Mouse (Mus musculus) midbrain, embryonic 15.5 days (tissue): ENCODE measurements around the gene Tbc1d14. TPM values are rescaled to one million over a fixed set of nuclear protein-coding genes. Genes with fewer than 3 reads are reported as not detected.

Experiments
- ATAC-seq: fragments of 200-750 bp; cut with Nextera tagmentation; replicated peaks from 2 replicates; pipeline ENCODE4 v1.8.0; 2017; ENCODE audit warnings: moderate TSS enrichment
- H3K27ac ChIP-seq: fragments of 300-500 bp; sonication (generic); 2 replicates; pipeline ENCODE4 v1.5.1; 2015; ENCODE audit warnings: mild to moderate bottlenecking, inconsistent platforms
- H3K27me3 ChIP-seq: fragments of 300-500 bp; sonication (generic); replicated peaks from 2 replicates; pipeline ENCODE4 v1.6.1; 2015; ENCODE audit warnings: inconsistent platforms
- H3K36me3 ChIP-seq: fragments of 300-500 bp; sonication (generic); replicated peaks from 2 replicates; pipeline ENCODE4 v1.6.1; 2015; ENCODE audit warnings: inconsistent platforms
- H3K4me1 ChIP-seq: fragments of 300-500 bp; sonication (generic); 2 replicates; pipeline ENCODE4 v1.6.1; 2015; ENCODE audit warnings: inconsistent platforms
- H3K4me2 ChIP-seq: fragments of 300-500 bp; sonication (generic); 2 replicates; pipeline ENCODE4 v1.6.1; 2015; ENCODE audit warnings: inconsistent platforms, mild to moderate bottlenecking, moderate library complexity
- H3K4me3 ChIP-seq: fragments of 300-500 bp; sonication (generic); 2 replicates; pipeline ENCODE4 v1.5.1; 2015; ENCODE audit warnings: mild to moderate bottlenecking, inconsistent platforms
- H3K9ac ChIP-seq: fragments of 300-500 bp; sonication (generic); 2 replicates; pipeline ENCODE4 v1.6.1; 2015; ENCODE audit warnings: mild to moderate bottlenecking, inconsistent platforms
- H3K9me3 ChIP-seq: fragments of 300-500 bp; sonication (generic); 2 replicates; pipeline ENCODE4 v1.6.1; 2016; ENCODE audit warnings: inconsistent platforms
- WGBS: fragments of 180-500 bp; shearing (Covaris S2); methylation state at CpG from one replicate; pipeline ENCODE4 v1.1.7; 2015; ENCODE audit warnings: mixed read lengths; 5-methylcytosine and 5-hydroxymethylcytosine counted together
- polyA plus RNA-seq: library from polyadenylated mRNA; unstranded; fragments of >200 nt; fragmentation: Nextera tagmentation; extraction: Ambion mirVana; gene quantifications from 2 replicates; pipeline ENCODE4 v1.2.1, GENCODE M21; 2015

Tbc1d14 gene
- polyA plus RNA-seq, 1 experiment from 2014 or later, result 75.0 TPM

GRCm38 (mm10) chr5:36597653-36598052 lies 4.6 kb upstream of the Tbc1d14 start:
- H3K4me2 ChIP-seq, result no peak overlapping the region
- 49% methylated on average over 4 of the region's 4 CpGs for WGBS
- H3K4me3 ChIP-seq, result no peak overlapping the region
- no peak overlapping the region for H3K27ac ChIP-seq
- H3K4me1 ChIP-seq, result no peaks in the 10 kb centered on the region
- no peak overlapping the region for H3K9ac ChIP-seq
- no peak for ATAC-seq
- H3K27me3 ChIP-seq, result no peaks in the 10 kb centered on the region
- no peaks in the 10 kb centered on the region for H3K9me3 ChIP-seq
- peaks cover 19% of the 10 kb centered on the region for H3K36me3 ChIP-seq

DNA sequence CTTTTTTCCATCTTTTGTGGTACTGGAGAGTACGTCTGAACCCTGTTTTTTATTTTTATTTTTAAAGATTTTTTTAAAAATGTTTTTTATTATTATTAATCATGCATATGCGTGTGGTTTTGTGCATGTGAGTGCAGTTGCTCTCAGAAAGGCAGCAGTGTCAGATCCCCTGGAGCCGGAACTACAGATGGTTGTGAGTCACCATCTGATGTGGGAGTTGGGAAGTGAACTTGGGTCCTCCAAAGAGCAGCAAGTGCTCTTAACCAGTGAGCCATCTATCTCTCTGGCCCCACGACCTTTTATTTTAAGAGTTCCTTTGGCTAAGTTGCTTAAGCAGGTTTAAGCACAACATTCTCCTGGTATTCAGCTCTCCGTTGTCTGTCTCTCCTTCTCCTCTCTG lies 3.1 kb upstream of the Tbc1d14 start:
- H3K27ac ChIP-seq, result no peak overlapping the region
- no peak overlapping the region for H3K9ac ChIP-seq
- H3K36me3 ChIP-seq, result 0 out of 2 replicates have a peak, but pooled peaks cover 8% of the 10 kb centered on the region
- no peaks in the 10 kb centered on the region for H3K4me1 ChIP-seq
- no peaks in the 10 kb centered on the region for H3K27me3 ChIP-seq
- 82% methylated on average over 5 of the region's 5 CpGs for WGBS
- H3K4me2 ChIP-seq, result no peak overlapping the region
- no peak overlapping the region for H3K4me3 ChIP-seq
- no peaks in the 10 kb centered on the region for H3K9me3 ChIP-seq
- no peak for ATAC-seq

GRCm38 (mm10) chr5:36595115-36595514 lies 2.0 kb upstream of the Tbc1d14 start:
- Histone ChIP-seq H3K4me1 (no peaks in the 10 kb centered on the region), H3K27ac (no peak overlapping the region), H3K4me2 (no peak overlapping the region), H3K9ac (no peak overlapping the region), H3K9me3 (no peaks in the 10 kb centered on the region), H3K4me3 (no peak overlapping the region), H3K36me3 (0 out of 2 replicates have a peak, but pooled peaks cover 2% of the 10 kb centered on the region), H3K27me3 (no peaks in the 10 kb centered on the region)
- ATAC-seq, result no peak
- 22% methylated on average over 3 of the region's 3 CpGs for WGBS

DNA sequence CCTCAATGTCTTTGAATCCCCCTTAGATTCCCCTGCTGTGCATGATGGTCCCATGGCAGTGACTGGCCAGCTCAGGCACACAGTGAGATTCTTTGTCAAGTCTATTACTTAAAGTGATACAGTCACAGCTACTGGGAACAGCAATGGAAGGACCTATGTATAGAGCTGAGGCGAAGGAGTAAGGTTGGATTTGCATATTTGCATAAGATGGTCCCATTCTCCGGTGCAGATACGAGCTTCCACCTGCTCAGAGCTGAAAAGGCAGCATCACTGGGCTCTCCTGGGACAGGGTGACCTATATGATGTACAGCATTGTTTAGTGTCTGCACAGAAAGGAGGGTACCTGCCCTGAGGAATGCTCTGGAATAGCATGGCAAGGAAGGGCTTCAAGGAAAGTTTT lies 1.3 kb upstream of the Tbc1d14 start:
- H3K4me1 ChIP-seq, result no peaks in the 10 kb centered on the region
- no peaks in the 10 kb centered on the region for H3K36me3 ChIP-seq
- no peak overlapping the region for H3K27ac ChIP-seq
- H3K27me3 ChIP-seq, result no peaks in the 10 kb centered on the region
- H3K4me2 ChIP-seq, result no peak overlapping the region
- WGBS, result 78% methylated on average over 3 of the region's 3 CpGs
- H3K9me3 ChIP-seq, result no peaks in the 10 kb centered on the region
- ATAC-seq, result no peak
- H3K4me3 ChIP-seq, result no peak overlapping the region
- H3K9ac ChIP-seq, result no peak overlapping the region

DNA sequence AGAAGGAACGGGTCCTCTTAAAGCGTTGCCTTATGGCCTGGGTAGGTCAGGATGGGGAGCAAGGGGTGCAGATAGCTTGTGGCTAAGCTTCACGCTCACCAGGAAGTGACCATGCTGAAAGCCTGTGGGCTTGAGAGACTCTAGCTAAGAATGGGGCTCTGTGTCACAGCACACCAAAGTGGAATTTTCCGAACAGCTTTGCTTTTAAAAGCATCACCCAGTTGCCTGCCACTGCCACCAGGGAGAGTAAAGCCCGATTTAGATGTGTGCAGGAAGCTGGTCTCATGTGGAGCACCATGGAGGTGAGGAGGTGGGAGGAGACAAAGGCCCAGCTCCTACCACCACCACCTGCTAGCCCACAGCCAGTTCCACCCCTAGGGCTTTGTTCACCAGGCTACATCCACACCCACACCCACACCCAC lies 2.6 kb downstream of the Tbc1d14 start:
- ATAC-seq, result no peak
- Histone ChIP-seq H3K4me3 (no peak overlapping the region), H3K9ac (no peak overlapping the region), H3K36me3 (no peaks in the 10 kb centered on the region), H3K27ac (no peak overlapping the region), H3K4me2 (no peak overlapping the region), H3K9me3 (no peaks in the 10 kb centered on the region), H3K27me3 (no peaks in the 10 kb centered on the region), H3K4me1 (no peaks in the 10 kb centered on the region)
- WGBS, result 64% methylated on average over 5 of the region's 5 CpGs

- no peak overlapping the region for H3K27ac ChIP-seq
- H3K36me3 ChIP-seq, result no peaks in the 10 kb centered on the region
- WGBS, result 66% methylated on average over 6 of the region's 6 CpGs
- H3K9ac ChIP-seq, result no peak overlapping the region
- no peak for ATAC-seq
- no peaks in the 10 kb centered on the region for H3K9me3 ChIP-seq
- H3K27me3 ChIP-seq, result no peaks in the 10 kb centered on the region; the same call in 1 of the 2 replicates
- H3K4me1 ChIP-seq, result peaks cover 17% of the 10 kb centered on the region
- H3K4me2 ChIP-seq, result no peak overlapping the region
- H3K4me3 ChIP-seq, result no peak overlapping the region
These were observed 8.8 kb downstream of the Tbc1d14 start for GRCm38 (mm10) chr5:36584299-36584698.

GRCm38 (mm10) chr5:36581924-36582642 lies 11.0 kb downstream of the Tbc1d14 start:
- Histone ChIP-seq H3K4me3 (peak overlapping the region; percentile 63), H3K9ac (peak overlapping the region; percentile 60), H3K27me3 (no peaks in the 10 kb centered on the region; the same call in 1 of the 2 replicates), H3K27ac (peak overlapping the region; percentile 90), H3K36me3 (no peaks in the 10 kb centered on the region), H3K4me2 (peak overlapping the region; percentile 85), H3K4me1 (peaks cover 17% of the 10 kb centered on the region), H3K9me3 (no peaks in the 10 kb centered on the region)
- 1% methylated on average over 54 of the region's 54 CpGs for WGBS
- peak; percentile 97 for ATAC-seq

- WGBS, result under 1% methylated on average over 40 of the region's 40 CpGs
- H3K36me3 ChIP-seq, result no peaks in the 10 kb centered on the region
These were observed 11.7 kb downstream of the Tbc1d14 start for GRCm38 (mm10) chr5:36581259-36581923.

GRCm38 (mm10) chr5:36579967-36580366 lies 13.1 kb downstream of the Tbc1d14 start:
- H3K4me1 ChIP-seq, result peaks cover 17% of the 10 kb centered on the region
- no peak overlapping the region for H3K9ac ChIP-seq
- H3K27me3 ChIP-seq, result no peaks in the 10 kb centered on the region; the same call in 1 of the 2 replicates
- WGBS, result 82% methylated on average over 7 of the region's 7 CpGs
- ATAC-seq, result no peak
- no peak overlapping the region for H3K4me2 ChIP-seq
- no peak overlapping the region for H3K27ac ChIP-seq
- H3K9me3 ChIP-seq, result no peaks in the 10 kb centered on the region
- H3K36me3 ChIP-seq, result no peaks in the 10 kb centered on the region
- H3K4me3 ChIP-seq, result no peak overlapping the region

More at GRCm38 (mm10) chr5:36581259-36581923, 11.7 kb downstream of the Tbc1d14 start:
- H3K4me1 ChIP-seq, result peaks cover 17% of the 10 kb centered on the region
- peak; percentile 25 for ATAC-seq
- H3K4me2 ChIP-seq, result peak overlapping the region; percentile 85
- H3K27ac ChIP-seq, result peak overlapping the region; percentile 90
- H3K9ac ChIP-seq, result peak overlapping the region; percentile 60
- no peaks in the 10 kb centered on the region for H3K9me3 ChIP-seq
- no peaks in the 10 kb centered on the region; the same call in 1 of the 2 replicates for H3K27me3 ChIP-seq
- H3K4me3 ChIP-seq, result peak overlapping the region; percentile 63

GRCm38 (mm10) chr5:36578982-36579381 lies 14.1 kb downstream of the Tbc1d14 start:
- H3K36me3 ChIP-seq, result no peaks in the 10 kb centered on the region
- no peaks in the 10 kb centered on the region; the same call in 1 of the 2 replicates for H3K27me3 ChIP-seq
- no peak overlapping the region for H3K9ac ChIP-seq
- no peak overlapping the region for H3K27ac ChIP-seq
- no peak for ATAC-seq
- no peaks in the 10 kb centered on the region for H3K9me3 ChIP-seq
- WGBS, result 87% methylated on average over 2 of the region's 2 CpGs
- H3K4me1 ChIP-seq, result peaks cover 17% of the 10 kb centered on the region
- H3K4me2 ChIP-seq, result no peak overlapping the region
- H3K4me3 ChIP-seq, result no peak overlapping the region

GRCm38 (mm10) chr5:36576457-36576856 lies 16.6 kb downstream of the Tbc1d14 start:
- no peak overlapping the region for H3K9ac ChIP-seq
- no peaks in the 10 kb centered on the region for H3K36me3 ChIP-seq
- peaks cover 10% of the 10 kb centered on the region for H3K4me1 ChIP-seq
- H3K4me2 ChIP-seq, result no peak overlapping the region
- no peak overlapping the region for H3K4me3 ChIP-seq
- H3K9me3 ChIP-seq, result no peaks in the 10 kb centered on the region
- no peaks in the 10 kb centered on the region; the same call in 1 of the 2 replicates for H3K27me3 ChIP-seq
- WGBS, result 95% methylated on average over 3 of the region's 3 CpGs
- H3K27ac ChIP-seq, result no peak overlapping the region
- ATAC-seq, result no peak

DNA sequence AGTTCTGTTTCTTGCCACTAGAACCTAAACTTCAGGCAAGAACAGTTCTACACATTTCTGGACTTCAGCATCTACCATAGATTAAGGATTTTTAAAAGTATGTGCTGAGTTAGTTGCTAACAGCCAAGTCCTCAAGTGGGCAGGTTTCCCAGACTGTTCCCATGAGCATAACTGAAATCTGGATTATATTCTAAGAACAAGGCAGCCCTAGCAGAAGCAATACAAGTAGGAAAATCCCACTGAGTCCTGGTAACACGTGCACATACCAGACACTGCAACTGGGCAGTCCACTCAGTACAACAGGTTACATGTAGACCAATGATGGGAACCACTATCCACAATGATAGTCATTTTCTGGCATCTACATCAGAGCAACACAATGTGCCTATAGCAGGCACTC lies 17.3 kb downstream of the Tbc1d14 start:
- no peak overlapping the region for H3K27ac ChIP-seq
- 77% methylated on average over 1 of the region's 1 CpGs for WGBS

More for the DNA sequence above, 17.3 kb downstream of the Tbc1d14 start:
- no peaks in the 10 kb centered on the region; the same call in 1 of the 2 replicates for H3K27me3 ChIP-seq
- ATAC-seq, result no peak
- H3K4me3 ChIP-seq, result no peak overlapping the region
- H3K4me2 ChIP-seq, result no peak overlapping the region
- H3K36me3 ChIP-seq, result no peaks in the 10 kb centered on the region
- no peak overlapping the region for H3K9ac ChIP-seq
- H3K9me3 ChIP-seq, result no peaks in the 10 kb centered on the region
- peaks cover 3% of the 10 kb centered on the region for H3K4me1 ChIP-seq
